Mouse (Mus musculus) adrenal gland, adult 2 months (tissue): ENCODE results near the gene Actn2. TPM values are rescaled to one million over a fixed set of nuclear protein-coding genes. Genes with fewer than 3 reads are reported as not detected.

Source experiments
- DNase-seq: peaks from one replicate; pipeline ENCODE4 v3.0.0; 2021
- polyA plus RNA-seq: library from polyadenylated mRNA; depleted of rRNA; stranded (reverse); fragments of >200 nt; gene quantifications from 2 replicates; pipeline ENCODE4 v1.2.3, GENCODE M21; 2012; rRNA removed
- total RNA-seq, 2 experiments: library from RNA; stranded (reverse); gene quantifications; 2 replicates each; pipeline ENCODE4 v1.2.3; 2021

Actn2 gene
- total and polyA plus RNA-seq, 3 experiments: 0.28 to 0.97 (median 0.35) TPM

GRCm38 (mm10) chr13:12257391-12258380 lies 82.9 kb downstream of the Actn2 start, which contains the start of gene Mtr:
TSS of gene Mtr (minus strand) at chr13:12258113.
- DNase-seq: peak; percentile 97

GRCm38 (mm10) chr13:12256871-12257390 lies 83.6 kb downstream of the Actn2 start:
- DNase-seq: peak; percentile 19

GRCm38 (mm10) chr13:12255911-12256705 lies 84.5 kb downstream of the Actn2 start:
- no peak for DNase-seq

DNA sequence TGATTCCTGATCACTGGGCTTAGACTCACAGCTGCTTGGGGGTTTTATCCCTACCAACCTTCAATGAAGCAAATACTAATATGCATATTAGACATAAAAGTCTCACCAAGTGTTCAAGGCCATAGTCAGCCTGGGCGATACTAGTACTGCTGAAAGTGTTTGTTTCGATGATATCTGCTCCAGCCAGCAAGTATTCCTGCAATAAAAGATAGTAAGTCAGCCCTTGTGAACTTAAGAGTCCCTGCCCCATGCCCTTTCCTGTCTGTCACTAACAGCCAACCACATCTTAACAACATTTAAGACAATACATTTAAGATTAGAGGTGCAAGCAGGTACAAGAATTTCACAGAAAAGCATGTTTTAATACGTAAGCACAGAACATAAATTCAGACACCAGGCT lies 90.1 kb downstream of the Actn2 start:
- no peak for DNase-seq

GRCm38 (mm10) chr13:12249195-12249898 lies 91.2 kb downstream of the Actn2 start:
- no peak for DNase-seq

- DNase-seq: no peak
Observed at GRCm38 (mm10) chr13:12245938-12246337, 94.6 kb downstream of the Actn2 start.

DNA sequence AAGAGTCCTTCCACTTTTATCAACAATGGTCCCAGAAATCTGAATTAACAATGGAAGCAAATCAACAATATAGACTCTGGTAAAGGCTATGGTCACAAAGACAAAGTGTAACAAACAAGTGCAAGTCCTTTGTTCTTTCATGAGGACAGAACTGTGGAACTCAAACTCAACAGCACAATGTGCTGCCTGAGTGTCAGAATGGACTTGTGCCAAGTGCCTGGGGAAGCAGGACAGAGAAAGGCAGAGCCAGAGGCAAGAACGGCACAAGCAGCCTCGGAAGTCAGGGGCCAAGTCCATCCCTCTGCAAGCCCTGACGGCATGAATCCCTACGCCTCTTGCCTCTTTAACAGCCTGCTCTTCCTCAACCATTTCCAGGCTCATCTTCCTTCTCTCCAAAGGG lies 96.6 kb downstream of the Actn2 start:
- DNase-seq: no peak

GRCm38 (mm10) chr13:12232141-12232540 lies 108.4 kb downstream of the Actn2 start:
- DNase-seq: no peak

GRCm38 (mm10) chr13:12228248-12228647 lies 112.3 kb downstream of the Actn2 start:
- no peak for DNase-seq

DNA sequence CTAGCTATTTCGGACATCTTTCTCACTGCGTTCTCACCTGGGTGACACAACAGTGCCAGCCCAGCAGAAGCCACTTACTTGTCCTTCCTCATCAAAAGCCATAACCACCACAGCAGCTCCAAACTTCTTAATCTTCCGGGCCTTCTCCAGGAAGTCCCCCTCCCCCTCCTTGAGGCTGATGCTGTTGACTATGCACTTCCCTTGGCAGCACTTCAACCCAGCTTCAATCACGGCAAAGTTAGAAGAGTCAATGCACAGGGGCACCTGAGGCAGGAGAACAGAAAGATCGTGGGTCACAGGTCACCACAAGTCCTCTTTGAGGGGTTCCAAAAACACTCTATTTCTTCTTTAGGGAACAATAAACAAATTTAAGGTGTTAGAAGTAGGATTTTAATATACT lies 113.0 kb downstream of the Actn2 start:
- DNase-seq: no peak

Other genes starting within 250 kb of the Actn2 start
- 10 to 100 TPM; 13.9 to 14.7 TPM for gene Ryr2, start 233.8 kb downstream of the Actn2 start, total RNA-seq
- 0.36 and 0.37 TPM in 2 replicates for gene Ryr2, start 233.8 kb downstream of the Actn2 start, polyA plus RNA-seq
- gene Mtr, start 82.6 kb downstream of the Actn2 start, total RNA-seq: 10 to 100 TPM; 16.1 to 21.4 TPM
- 5.9 and 6.3 TPM in 2 replicates for gene Mtr, start 82.6 kb downstream of the Actn2 start, polyA plus RNA-seq
- gene Heatr1, start 54.3 kb upstream of the Actn2 start, total RNA-seq: 10 to 100 TPM; 38.7 to 61.9 TPM
- gene Heatr1, start 54.3 kb upstream of the Actn2 start, polyA plus RNA-seq: 13.2 and 13.7 TPM in 2 replicates
- 10 to 100 TPM; 73.3 to 87.4 TPM for gene Lgals8, start 124.2 kb upstream of the Actn2 start, total RNA-seq
- gene Lgals8, start 124.2 kb upstream of the Actn2 start, polyA plus RNA-seq: 15.6 and 16.5 TPM in 2 replicates
- gene Edaradd, start 179.7 kb upstream of the Actn2 start, total RNA-seq: under 1 TPM; 0.03 to 0.06 TPM
- gene Edaradd, start 179.7 kb upstream of the Actn2 start, polyA plus RNA-seq: 0.02 TPM in 1 of 2 replicates, not detected in the other
- gene Ero1lb, start 225.1 kb upstream of the Actn2 start, total RNA-seq: 10 to 100 TPM; 14.0 to 14.8 TPM
- gene Ero1lb, start 225.1 kb upstream of the Actn2 start, polyA plus RNA-seq: 23.0 and 26.2 TPM in 2 replicates